Mouse (Mus musculus) bone marrow macrophage, adult 2 months (primary cell): Measurements from ENCODE around the gene Gm17402.

Experiments used
- CTCF ChIP-seq: IDR thresholded peaks from 2 replicates; pipeline ENCODE4 v1.5.1; 2012; ENCODE audit warnings: low read depth, mild to moderate bottlenecking, low read length, moderate library complexity
- POLR2A ChIP-seq: IDR thresholded peaks from 2 replicates; pipeline ENCODE4 v1.6.1; 2012; ENCODE audit warnings: mild to moderate bottlenecking, low read depth, low read length, borderline replicate concordance

GRCm38 (mm10) chr3:67374360-67374778, 594 bp downstream of the Gm17402 start:
- TF ChIP-seq CTCF (no peak), POLR2A (no peak)
